Mouse (Mus musculus): ENCODE measurements at regions not wholly inside any gene's neighbourhood (a gene's known extent, or its start where the extent isn't known, plus 50 kb on each side); places are given as distances from the start of the nearest gene placed in this dataset.

DNA sequence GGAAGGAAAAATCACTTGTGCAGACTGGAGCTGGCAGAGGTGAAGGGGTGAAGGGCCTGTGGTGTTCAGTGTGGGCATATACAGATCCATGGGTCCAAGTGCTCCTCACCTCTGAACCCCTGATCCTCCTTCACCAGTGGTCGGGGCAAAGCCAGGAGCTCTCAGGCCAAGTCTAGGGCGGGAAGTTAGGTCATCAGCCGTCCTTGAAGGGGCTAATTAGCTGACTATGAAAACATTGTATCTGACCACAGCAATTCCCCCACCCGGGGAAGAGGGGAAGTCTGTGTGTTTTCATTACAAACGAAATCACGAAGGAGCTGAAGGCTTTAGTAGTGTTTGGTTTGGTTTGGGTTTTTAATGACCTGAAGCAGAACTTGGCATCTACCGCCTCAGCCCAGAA, 95.5 kb upstream of the Irx3 start:
- TF ChIP-seq POLR2A (IDR thresholded peaks at IDR 0.05; ENCODE audit: borderline replicate concordance, extremely low read depth, insufficient read depth, insufficient read length, poor library complexity, severe bottlenecking) (no peak), CTCF (IDR thresholded peaks at IDR 0.05; ENCODE audit: borderline replicate concordance, extremely low read depth, insufficient read depth, insufficient read length) (no peak)
- DNase-seq (ENCODE audit: low read depth): no peak

DNA sequence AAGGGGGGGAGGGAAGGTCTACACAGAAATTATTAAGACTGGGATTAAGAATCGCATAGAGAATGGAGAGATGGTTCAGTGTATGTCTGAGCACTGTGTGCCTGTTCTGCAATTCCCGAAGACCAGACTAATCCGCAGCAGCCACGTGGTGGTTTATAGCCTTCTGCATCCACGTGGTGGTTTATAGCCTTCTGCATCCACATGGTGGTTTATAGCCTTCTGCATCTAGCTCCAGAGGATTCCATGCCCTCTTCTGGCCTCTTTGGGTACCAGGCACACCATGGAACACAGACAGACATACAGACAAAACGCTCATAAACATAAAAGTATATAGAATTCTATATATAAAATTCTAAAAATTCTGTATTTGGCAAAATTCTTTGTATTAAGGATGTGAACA, 94.1 kb upstream of the Irx3 start:
- TF ChIP-seq CTCF (IDR thresholded peaks at IDR 0.05; ENCODE audit: borderline replicate concordance, extremely low read depth, insufficient read depth, insufficient read length): no peak
- no peak for TF ChIP-seq POLR2A (IDR thresholded peaks at IDR 0.05; ENCODE audit: borderline replicate concordance, extremely low read depth, insufficient read depth, insufficient read length, poor library complexity, severe bottlenecking)
- no peak for DNase-seq (ENCODE audit: low read depth)

DNA sequence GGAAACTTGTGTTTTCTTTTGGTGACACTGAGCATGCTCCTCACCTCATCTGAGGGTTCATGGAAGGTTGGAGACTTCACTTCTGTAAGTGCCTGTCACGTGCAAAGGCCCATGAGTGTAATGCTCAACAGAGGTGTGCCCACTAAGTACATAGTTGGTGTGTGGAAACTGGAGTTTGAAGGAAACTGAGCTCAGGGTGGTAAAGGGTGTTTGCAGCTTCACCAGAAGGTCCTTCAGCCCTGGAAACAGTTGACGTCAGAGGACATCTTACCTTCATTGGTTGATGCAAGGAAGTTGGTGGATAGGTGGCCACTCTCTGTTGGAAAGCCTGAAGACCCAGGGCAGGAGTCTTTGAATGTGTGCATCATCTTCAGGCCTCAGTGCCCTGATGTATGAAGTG, 83.0 kb upstream of the Irx3 start:
- TF ChIP-seq CTCF (IDR thresholded peaks at IDR 0.05; ENCODE audit: borderline replicate concordance, extremely low read depth, insufficient read depth, insufficient read length) (no peak), POLR2A (IDR thresholded peaks at IDR 0.05; ENCODE audit: borderline replicate concordance, extremely low read depth, insufficient read depth, insufficient read length, poor library complexity, severe bottlenecking) (no peak)
- DNase-seq (ENCODE audit: low read depth): no peak

DNA sequence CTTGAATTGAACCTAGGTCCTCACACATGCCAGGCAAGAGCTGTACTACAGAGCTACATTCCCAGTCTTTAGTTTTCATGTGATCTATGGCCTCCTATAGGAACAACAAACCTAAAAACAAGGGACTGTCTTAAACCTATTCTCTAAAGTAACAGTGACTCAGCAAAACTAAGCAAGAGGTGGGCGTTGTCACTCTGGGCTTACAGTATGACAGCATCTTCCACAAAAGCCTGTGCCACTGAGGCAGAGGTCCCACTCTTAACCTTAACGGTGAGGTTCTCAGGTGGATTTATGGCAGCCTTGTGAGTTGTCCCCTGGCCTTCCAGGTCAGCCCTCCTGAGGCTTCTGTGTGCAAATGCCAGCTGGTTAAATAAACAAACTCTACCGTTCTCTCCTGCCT, 82.5 kb upstream of the Irx3 start:
- DNase-seq (ENCODE audit: low read depth): no peak
- TF ChIP-seq CTCF (IDR thresholded peaks at IDR 0.05; ENCODE audit: borderline replicate concordance, extremely low read depth, insufficient read depth, insufficient read length) (no peak), POLR2A (IDR thresholded peaks at IDR 0.05; ENCODE audit: borderline replicate concordance, extremely low read depth, insufficient read depth, insufficient read length, poor library complexity, severe bottlenecking) (no peak)

DNA sequence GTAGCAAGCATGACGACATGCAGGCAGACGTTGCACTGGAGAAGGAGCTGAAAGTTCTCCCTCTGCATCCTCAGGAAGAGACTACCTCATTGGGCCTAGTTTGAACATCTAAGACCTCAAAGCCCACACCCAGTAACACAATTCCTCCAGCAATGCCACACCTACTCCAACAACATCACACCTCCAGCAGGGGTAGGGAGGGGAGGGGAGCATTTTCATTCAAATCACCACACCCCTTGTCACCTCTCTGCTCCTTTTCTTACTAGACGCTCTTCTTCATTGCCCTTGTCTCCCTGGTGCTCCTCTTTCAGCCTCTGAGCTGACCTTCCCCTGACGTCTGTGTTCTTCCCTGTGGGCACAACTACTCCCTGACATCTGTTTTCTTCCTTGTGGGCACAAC, 81.1 kb upstream of the Irx3 start:
- TF ChIP-seq POLR2A (IDR thresholded peaks at IDR 0.05; ENCODE audit: borderline replicate concordance, extremely low read depth, insufficient read depth, insufficient read length, poor library complexity, severe bottlenecking): no peak
- no peak for TF ChIP-seq CTCF (IDR thresholded peaks at IDR 0.05; ENCODE audit: borderline replicate concordance, extremely low read depth, insufficient read depth, insufficient read length)
- DNase-seq (ENCODE audit: low read depth): no peak

DNA sequence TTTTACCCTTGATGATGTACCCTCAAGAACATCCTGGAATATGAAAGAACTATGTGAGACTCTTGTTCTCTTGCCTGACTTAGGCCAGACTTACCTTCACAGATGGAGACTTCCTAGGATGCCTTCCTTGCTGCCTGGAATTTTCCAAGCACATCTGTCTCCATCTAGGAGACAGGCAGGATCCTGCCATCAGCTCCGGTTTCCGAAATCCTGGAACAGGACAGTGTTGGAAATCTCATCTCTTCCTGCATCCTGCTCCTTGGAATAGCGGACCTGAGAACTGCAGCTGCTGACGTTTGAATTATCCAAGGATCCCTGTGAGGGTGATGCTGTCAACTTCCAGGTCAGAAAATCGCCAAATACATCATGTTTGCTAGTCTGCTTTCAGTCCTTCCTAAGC, 77.0 kb upstream of the Irx3 start:
- TF ChIP-seq POLR2A (IDR thresholded peaks at IDR 0.05; ENCODE audit: borderline replicate concordance, extremely low read depth, insufficient read depth, insufficient read length, poor library complexity, severe bottlenecking) (no peak), CTCF (IDR thresholded peaks at IDR 0.05; ENCODE audit: borderline replicate concordance, extremely low read depth, insufficient read depth, insufficient read length) (no peak)
- no peak for DNase-seq (ENCODE audit: low read depth)

DNA sequence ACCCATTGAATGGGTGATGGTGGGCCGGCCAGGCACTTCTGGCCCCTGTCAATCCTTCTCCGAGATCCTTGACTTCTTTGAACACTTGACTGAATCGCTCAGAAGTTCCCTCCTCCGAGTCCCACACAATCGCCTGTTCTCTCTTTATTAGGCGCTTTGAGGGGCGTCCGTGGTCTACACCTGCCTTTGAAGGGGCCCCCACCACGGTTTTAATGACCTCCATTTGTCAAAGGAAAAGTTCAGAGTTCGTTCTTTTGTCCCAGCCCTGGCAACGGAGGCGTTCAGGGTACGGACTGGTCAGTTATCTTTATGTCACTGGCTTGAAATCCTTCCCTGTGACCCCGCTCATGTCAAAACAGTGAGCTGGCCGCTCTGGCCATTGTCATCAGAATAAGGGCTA, 74.3 kb upstream of the Irx3 start:
- peak; percentile 47 for DNase-seq (ENCODE audit: low read depth)
- TF ChIP-seq POLR2A (IDR thresholded peaks at IDR 0.05; ENCODE audit: borderline replicate concordance, extremely low read depth, insufficient read depth, insufficient read length, poor library complexity, severe bottlenecking) (no peak), CTCF (IDR thresholded peaks at IDR 0.05; ENCODE audit: borderline replicate concordance, extremely low read depth, insufficient read depth, insufficient read length) (no peak)

DNA sequence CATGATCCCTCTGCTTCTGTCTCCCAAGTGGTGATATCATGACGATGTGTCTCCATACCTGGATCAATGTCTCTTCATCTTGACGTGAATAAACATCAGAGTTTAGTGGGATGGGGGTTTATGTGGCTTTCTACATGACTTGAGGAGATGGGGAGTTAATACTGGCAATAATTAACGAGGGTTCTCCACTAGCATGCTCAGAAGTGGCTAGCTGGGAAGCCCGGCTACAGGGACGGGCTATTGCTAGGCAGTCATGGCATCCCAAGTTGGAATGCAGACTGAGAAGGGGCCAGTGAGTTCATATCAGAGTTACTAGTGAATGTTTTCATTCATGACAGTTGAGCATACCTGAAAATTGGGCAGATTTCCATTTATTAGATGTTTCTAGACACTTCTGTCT, 71.4 kb upstream of the Irx3 start:
- TF ChIP-seq CTCF (IDR thresholded peaks at IDR 0.05; ENCODE audit: borderline replicate concordance, extremely low read depth, insufficient read depth, insufficient read length): no peak
- TF ChIP-seq POLR2A (IDR thresholded peaks at IDR 0.05; ENCODE audit: borderline replicate concordance, extremely low read depth, insufficient read depth, insufficient read length, poor library complexity, severe bottlenecking): no peak
- DNase-seq (ENCODE audit: low read depth): no peak

DNA sequence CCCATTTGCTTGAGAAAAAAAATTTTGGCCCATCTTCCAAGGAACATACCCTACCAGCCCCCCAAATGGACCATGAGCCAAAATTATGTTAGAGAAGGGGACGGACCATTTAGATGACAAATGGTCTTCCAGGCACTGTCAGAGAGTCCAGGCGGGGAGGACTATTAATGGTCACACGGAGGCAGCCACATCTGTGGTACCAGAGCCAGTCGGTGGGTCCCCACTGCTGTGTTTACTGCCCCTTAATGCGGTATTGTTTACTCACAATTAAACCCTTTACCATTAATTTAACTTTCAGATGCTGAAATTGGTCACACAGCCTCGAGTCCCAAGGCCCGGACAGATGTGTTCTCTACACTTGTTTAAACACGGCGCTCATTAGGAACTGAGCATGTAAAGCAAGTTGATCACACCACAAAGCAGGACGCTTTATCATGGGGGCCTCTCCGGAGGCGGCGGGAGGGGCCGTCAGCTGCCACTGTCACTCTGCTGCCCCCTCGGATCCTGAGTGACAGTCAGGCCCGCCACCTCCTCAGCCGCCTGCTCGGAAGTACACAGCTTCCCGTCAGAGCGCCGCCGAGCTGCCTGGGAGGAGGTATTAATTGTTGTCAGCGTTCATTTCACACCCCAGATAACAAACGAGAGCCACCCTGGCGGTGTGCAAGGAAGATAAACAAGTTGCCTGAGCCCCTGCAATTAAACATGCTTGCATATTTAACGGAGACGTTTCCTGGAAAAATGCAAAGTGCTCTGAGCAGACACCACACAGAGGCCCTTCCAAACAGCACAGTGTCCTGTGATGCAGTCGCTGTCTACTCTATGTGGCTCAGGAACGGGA, 70.6 kb upstream of the Irx3 start:
- DNase-seq (ENCODE audit: low read depth): peak; percentile 87
- TF ChIP-seq CTCF (IDR thresholded peaks at IDR 0.05; ENCODE audit: borderline replicate concordance, extremely low read depth, insufficient read depth, insufficient read length) (no peak), POLR2A (IDR thresholded peaks at IDR 0.05; ENCODE audit: borderline replicate concordance, extremely low read depth, insufficient read depth, insufficient read length, poor library complexity, severe bottlenecking) (no peak)

DNA sequence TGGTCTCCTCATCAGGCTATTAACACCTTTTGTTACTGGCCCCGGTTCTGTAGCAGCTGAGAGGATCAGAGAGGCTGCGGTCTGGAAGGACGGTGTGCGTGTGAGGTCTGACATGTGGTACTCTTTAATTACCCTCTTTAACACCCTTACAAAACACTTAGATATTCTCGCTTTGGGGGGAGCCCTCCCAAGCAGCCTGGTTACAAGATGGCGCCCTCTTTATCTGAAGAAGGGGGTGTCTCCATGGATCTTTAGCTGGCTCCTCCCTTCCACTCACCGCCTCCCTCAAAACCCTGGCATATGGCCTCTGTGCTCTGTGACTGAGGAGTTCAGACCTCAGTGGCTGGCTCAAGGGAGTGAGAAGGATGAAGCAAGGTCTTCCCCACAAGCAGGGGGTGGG, 65.2 kb upstream of the Irx3 start:
- DNase-seq (ENCODE audit: low read depth): peak; percentile 76
- TF ChIP-seq POLR2A (IDR thresholded peaks at IDR 0.05; ENCODE audit: borderline replicate concordance, extremely low read depth, insufficient read depth, insufficient read length, poor library complexity, severe bottlenecking) (no peak), CTCF (IDR thresholded peaks at IDR 0.05; ENCODE audit: borderline replicate concordance, extremely low read depth, insufficient read depth, insufficient read length) (no peak)

DNA sequence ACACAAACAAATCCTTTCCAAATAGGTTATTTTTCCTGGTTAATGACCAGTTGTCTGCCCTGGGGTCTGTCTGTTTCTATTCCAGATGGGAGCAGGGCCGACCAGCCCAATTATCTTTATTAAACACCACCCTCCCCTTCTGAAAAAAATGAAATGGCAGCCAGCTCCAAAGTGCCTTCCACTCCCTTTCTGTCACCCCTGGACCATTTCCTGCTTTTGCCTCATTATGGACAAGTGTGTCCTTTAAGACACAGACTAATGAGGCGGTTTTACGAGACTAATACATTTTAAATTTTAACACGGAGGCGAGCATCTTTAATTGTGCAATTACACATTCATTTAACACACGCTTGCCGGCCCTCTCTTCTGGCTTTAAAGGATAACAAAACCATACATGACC, 64.2 kb upstream of the Irx3 start:
- peak; percentile 82 for DNase-seq (ENCODE audit: low read depth)
- TF ChIP-seq CTCF (IDR thresholded peaks at IDR 0.05; ENCODE audit: borderline replicate concordance, extremely low read depth, insufficient read depth, insufficient read length): no peak
- no peak for TF ChIP-seq POLR2A (IDR thresholded peaks at IDR 0.05; ENCODE audit: borderline replicate concordance, extremely low read depth, insufficient read depth, insufficient read length, poor library complexity, severe bottlenecking)

DNA sequence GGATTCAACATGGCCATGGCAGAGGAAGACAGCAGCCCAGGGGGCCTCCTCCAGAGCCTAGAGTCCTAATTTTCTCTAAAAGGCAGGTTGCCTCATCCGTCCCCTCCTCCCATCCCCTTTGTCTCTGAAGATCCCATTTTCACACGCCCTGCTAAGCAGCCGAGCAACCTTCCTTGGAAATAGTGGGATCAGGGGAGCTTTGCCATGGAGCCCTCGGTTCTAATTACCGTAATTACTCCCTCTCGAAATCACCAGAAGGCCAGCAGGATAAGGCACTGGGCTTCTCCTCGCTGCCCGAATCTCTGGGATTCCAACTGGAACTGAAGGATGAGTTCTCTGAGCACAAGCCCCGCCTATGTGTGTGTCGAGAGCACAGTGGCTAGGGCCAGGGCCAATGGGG, 63.5 kb upstream of the Irx3 start:
- peak; percentile 77 for DNase-seq (ENCODE audit: low read depth)

More for the DNA sequence above, 63.5 kb upstream of the Irx3 start:
- TF ChIP-seq POLR2A (IDR thresholded peaks at IDR 0.05; ENCODE audit: borderline replicate concordance, extremely low read depth, insufficient read depth, insufficient read length, poor library complexity, severe bottlenecking) (no peak), CTCF (IDR thresholded peaks at IDR 0.05; ENCODE audit: borderline replicate concordance, extremely low read depth, insufficient read depth, insufficient read length) (no peak)

Data from brain, embryonic 14.5 days (tissue).